Mouse (Mus musculus): ENCODE measurements around the gene Cfap65. TPM values are rescaled to one million over a fixed set of nuclear protein-coding genes. Genes with fewer than 3 reads are reported as not detected.

Cfap65 gene
- polyA plus RNA-seq, 1 experiment, result 2.6 TPM

DNA sequence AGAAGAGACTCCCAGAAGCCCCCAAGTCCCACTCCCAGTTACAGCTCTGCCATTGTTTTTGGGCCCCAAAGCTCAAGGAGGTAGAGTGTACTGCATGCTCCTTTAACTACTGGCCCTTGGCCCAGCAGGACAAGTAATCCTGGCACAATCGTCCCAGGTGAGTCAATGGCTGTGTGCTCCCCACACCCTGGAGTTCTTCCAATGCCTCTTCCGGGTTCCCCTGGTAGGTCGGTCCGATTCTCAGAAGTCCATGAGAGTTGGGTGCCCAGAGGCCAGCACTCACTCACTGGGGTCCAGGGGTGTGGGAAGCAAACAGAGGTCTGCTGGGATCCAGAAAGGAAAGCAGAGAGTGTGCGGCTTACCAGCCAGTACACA, 27.4 kb upstream of the Cfap65 start:
- Histone ChIP-seq H3K4me3 (replicated peaks; ENCODE audit: insufficient read depth, low read depth, low read length) (no peak overlapping the region), H3K27ac (ENCODE audit: insufficient read depth, low read length) (no peak overlapping the region), H3K27me3 (ENCODE audit: control insufficient read depth, insufficient read depth, low read length) (no peaks in the 10 kb centered on the region), H3K4me1 (ENCODE audit: control insufficient read depth, insufficient read depth, low read length) (no peaks in the 10 kb centered on the region)
- DNase-seq, result no peak
- 88% methylated on average over 5 of the region's 5 CpGs for WGBS
- TF ChIP-seq POLR2A (IDR thresholded peaks at IDR 0.05; ENCODE audit: borderline replicate concordance, insufficient read depth, low read length) (no peak), CTCF (IDR thresholded peaks at IDR 0.05; ENCODE audit: borderline replicate concordance, insufficient read depth, low read depth, low read length) (no peak)

DNA sequence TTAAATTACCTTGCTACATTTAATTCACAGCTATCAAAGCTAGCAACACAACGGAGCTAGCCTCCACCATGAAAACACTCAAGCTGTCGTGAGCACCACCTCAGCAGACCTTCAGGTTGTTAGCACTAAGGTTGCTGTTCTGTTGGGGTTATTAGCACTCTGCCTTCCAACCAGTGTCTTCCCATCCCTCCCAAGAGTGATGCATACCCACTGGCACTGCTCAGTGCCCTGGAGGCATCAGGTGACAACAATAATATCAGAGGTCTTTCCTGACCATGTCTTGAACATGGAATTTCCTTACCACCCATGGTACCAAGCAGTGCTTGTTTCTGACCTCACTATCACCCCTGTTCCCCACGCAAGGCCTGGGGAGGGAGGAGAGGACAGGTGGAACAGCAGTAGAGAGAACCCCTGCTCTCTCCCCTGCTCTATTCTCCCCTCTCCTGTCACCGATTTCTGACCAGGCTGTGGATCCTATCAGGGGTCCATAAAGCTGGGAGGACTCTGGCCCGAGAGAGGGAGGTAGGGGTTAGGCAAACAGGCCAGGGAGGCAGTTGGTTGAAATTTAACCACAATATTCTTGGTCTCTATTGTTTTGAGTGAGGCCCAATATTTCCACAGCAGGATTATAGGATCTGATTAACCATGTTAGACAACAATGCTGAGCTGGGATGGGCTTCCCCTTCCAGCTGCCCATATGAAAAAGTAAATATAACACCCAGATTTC, 26.9 kb upstream of the Cfap65 start:
- Histone ChIP-seq H3K4me3 (replicated peaks; ENCODE audit: insufficient read depth, low read depth, low read length) (no peak overlapping the region), H3K27ac (ENCODE audit: insufficient read depth, low read length) (no peak overlapping the region), H3K4me1 (ENCODE audit: control insufficient read depth, insufficient read depth, low read length) (no peaks in the 10 kb centered on the region), H3K27me3 (ENCODE audit: control insufficient read depth, insufficient read depth, low read length) (no peaks in the 10 kb centered on the region)
- WGBS, result 84% methylated on average over 5 of the region's 5 CpGs
- TF ChIP-seq CTCF (IDR thresholded peaks at IDR 0.05; ENCODE audit: borderline replicate concordance, insufficient read depth, low read depth, low read length) (no peak), POLR2A (IDR thresholded peaks at IDR 0.05; ENCODE audit: borderline replicate concordance, insufficient read depth, low read length) (no peak)
- no peak for DNase-seq

DNA sequence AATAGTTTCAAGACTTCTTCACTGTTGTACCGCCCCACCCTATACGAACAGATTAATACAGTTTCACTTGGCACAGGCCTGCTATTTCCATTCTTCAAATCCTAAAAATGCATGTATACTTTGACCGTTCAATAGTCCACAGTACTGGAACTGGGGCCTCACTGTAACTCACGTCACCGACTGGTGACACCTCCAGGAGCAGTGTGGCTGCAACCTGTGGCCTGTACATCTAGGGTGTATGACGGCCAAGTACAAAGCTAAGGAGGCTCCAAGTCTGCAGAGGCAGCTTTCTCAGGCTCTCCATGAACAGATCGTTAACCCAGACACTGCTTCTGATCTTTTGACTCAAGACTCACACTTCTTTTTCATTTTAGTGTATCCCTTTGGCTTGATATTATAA, 26.3 kb upstream of the Cfap65 start:
- TF ChIP-seq CTCF (IDR thresholded peaks at IDR 0.05; ENCODE audit: borderline replicate concordance, insufficient read depth, low read depth, low read length) (no peak), POLR2A (IDR thresholded peaks at IDR 0.05; ENCODE audit: borderline replicate concordance, insufficient read depth, low read length) (no peak)
- no peaks in the 10 kb centered on the region for H3K27me3 ChIP-seq (ENCODE audit: control insufficient read depth, insufficient read depth, low read length)
- no peak overlapping the region for H3K27ac ChIP-seq (ENCODE audit: insufficient read depth, low read length)
- no peak for DNase-seq
- no peaks in the 10 kb centered on the region for H3K4me1 ChIP-seq (ENCODE audit: control insufficient read depth, insufficient read depth, low read length)
- no peak overlapping the region for H3K4me3 ChIP-seq (replicated peaks; ENCODE audit: insufficient read depth, low read depth, low read length)
- 89% methylated on average over 7 of the region's 7 CpGs for WGBS

DNA sequence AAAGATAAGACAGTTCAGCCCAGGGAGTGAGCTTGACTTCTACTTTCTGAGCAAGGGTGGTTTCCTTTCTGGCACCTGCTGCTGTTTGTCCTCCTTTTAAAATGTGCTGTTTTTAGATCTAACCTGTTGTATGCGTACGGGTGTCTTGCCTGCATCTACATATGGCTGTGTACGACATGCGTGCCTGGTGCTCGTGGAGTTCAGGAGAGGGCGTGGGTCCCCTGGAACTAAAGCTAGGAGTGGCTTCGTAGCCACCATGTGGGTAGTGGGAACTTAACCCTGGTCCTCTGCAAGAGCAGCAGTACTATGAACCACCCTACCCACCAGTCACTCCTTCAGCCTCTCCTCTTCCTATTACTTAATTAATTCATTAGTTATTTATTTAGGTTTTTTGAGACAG, 24.7 kb upstream of the Cfap65 start:
- 85% methylated on average over 7 of the region's 7 CpGs for WGBS
- H3K4me1 ChIP-seq (ENCODE audit: control insufficient read depth, insufficient read depth, low read length), result no peaks in the 10 kb centered on the region
- H3K27ac ChIP-seq (ENCODE audit: insufficient read depth, low read length), result no peak overlapping the region
- no peaks in the 10 kb centered on the region for H3K27me3 ChIP-seq (ENCODE audit: control insufficient read depth, insufficient read depth, low read length)
- no peak for DNase-seq
- TF ChIP-seq CTCF (IDR thresholded peaks at IDR 0.05; ENCODE audit: borderline replicate concordance, insufficient read depth, low read depth, low read length) (no peak), POLR2A (IDR thresholded peaks at IDR 0.05; ENCODE audit: borderline replicate concordance, insufficient read depth, low read length) (no peak)
- no peak overlapping the region for H3K4me3 ChIP-seq (replicated peaks; ENCODE audit: insufficient read depth, low read depth, low read length)

DNA sequence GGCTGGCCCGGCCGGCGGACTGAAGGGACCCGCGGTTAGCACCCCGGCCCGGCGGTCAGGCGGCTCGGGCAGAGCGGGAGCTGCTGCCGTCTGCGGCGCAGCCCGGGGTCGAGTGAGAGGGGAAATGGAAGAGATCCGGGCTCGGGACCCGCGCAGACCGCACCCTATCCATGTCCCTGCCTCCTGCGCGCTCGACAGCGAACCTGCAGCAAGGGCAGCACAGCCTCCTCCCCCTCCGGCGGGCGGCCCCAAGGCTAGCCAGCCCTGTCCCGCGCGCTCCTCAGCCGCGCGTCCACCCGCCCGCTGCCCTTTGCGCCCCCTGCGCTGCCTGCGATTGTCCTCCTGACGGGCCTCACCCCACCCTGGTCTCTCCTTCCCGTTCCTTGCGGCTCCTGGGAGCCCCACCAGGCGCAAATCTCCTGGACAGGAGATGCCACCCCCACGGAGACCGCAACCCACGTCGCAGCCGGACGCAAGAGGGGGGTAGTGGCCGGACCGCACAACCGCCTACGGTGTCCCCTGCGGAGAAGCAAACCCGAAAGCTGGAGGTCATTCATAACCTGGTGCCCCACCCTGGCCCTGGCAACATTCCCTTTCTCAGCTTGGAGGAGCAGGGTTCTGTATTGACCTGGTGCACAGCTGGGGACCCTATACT, 16.3 kb upstream of the Cfap65 start, which contains the start of gene Ihh:
TSS of gene Ihh (minus strand) at position 117 of the 655 bp plus-strand sequence.
- H3K27ac ChIP-seq (ENCODE audit: insufficient read depth, low read length), result no peak within 1 kb of the TSS
- TF ChIP-seq CTCF (IDR thresholded peaks at IDR 0.05; ENCODE audit: borderline replicate concordance, insufficient read depth, low read depth, low read length) (no peak), POLR2A (IDR thresholded peaks at IDR 0.05; ENCODE audit: borderline replicate concordance, insufficient read depth, low read length) (no peak)
- H3K4me3 ChIP-seq (replicated peaks; ENCODE audit: insufficient read depth, low read depth, low read length), result no peak within 1 kb of the TSS
- peaks cover 5% of the 10 kb centered on the region for H3K4me1 ChIP-seq (ENCODE audit: control insufficient read depth, insufficient read depth, low read length)
- H3K27me3 ChIP-seq (ENCODE audit: control insufficient read depth, insufficient read depth, low read length), result peaks cover 11% of the 10 kb centered on the region; the same call in 1 of the 2 replicates
- 2% methylated on average over 54 of the region's 55 CpGs for WGBS
- DNase-seq, result no peak

DNA sequence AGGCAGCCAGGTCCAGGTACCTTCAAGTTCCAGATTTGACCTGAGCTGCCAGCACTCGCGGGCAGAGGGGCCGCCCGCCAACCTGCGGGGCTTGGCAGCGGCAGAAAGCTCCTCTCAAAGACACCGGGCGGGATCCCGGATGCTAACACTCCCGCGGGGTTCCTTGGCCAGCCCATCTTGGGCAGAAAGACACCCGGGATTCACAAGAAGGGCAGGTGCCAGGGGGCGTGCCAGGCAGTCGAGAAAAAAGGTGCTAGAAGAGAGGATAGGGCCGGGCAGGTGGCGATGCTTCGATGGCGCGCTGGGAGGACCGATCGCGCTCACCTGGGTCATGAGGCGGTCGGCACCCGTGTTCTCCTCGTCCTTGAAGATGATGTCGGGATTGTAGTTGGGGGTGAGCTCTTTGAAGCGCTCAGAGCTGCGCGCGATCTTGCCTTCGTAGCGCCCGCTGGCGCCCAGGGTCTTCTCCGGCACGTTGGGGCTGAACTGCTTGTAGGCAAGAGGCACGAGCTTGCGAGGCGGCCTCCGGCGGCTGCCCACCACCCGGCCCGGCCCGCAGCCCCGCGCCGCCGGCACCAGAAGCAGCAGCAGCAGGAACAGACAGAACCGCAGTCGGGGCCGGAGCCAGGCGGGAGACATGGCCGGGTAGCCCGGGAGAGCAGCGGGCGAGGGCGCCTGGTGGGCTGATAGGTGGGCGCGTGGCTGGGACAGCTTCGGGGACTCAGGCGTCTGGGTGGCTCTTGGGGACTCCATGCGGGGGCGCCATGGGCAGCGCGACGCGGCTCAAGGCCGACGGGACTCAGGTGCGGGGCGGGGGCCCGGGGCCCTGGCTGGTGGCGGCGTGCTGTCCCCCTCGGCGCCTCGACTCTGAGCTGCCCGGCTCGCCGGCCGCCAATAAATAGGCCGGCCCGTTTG, 15.4 kb upstream of the Cfap65 start:
- H3K27ac ChIP-seq (ENCODE audit: insufficient read depth, low read length), result no peak overlapping the region
- H3K4me1 ChIP-seq (ENCODE audit: control insufficient read depth, insufficient read depth, low read length), result peaks cover 5% of the 10 kb centered on the region
- 1% methylated on average over 80 of the region's 84 CpGs for WGBS
- DNase-seq, result no peak
- TF ChIP-seq POLR2A (IDR thresholded peaks at IDR 0.05; ENCODE audit: borderline replicate concordance, insufficient read depth, low read length) (no peak), CTCF (IDR thresholded peaks at IDR 0.05; ENCODE audit: borderline replicate concordance, insufficient read depth, low read depth, low read length) (no peak)
- peaks cover 11% of the 10 kb centered on the region; the same call in 1 of the 2 replicates for H3K27me3 ChIP-seq (ENCODE audit: control insufficient read depth, insufficient read depth, low read length)
- H3K4me3 ChIP-seq (replicated peaks; ENCODE audit: insufficient read depth, low read depth, low read length), result no peak overlapping the region

DNA sequence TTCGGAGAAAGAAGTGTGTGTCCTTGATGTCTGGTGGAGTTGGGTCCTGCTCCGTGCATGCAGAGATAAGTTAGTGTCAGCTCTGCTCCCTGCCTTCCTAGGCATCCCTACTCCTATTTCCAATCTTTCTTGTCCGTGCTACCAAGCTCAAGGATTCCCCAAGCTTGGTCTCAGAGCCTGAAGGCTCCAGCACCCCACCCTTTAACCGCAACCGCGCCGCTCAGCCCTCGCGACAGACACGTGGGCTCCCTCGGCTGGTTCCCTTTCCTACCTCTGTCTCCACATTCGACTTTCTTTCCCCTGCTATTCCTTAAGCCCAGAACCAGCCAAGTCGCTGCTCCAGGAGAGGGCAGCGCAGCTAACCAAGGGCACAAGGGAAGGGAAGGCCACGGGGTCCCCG, 14.7 kb upstream of the Cfap65 start:
- Histone ChIP-seq H3K4me1 (ENCODE audit: control insufficient read depth, insufficient read depth, low read length) (peaks cover 5% of the 10 kb centered on the region), H3K27ac (ENCODE audit: insufficient read depth, low read length) (no peak overlapping the region), H3K27me3 (ENCODE audit: control insufficient read depth, insufficient read depth, low read length) (peaks cover 11% of the 10 kb centered on the region; the same call in 1 of the 2 replicates), H3K4me3 (replicated peaks; ENCODE audit: insufficient read depth, low read depth, low read length) (peak overlapping the region; percentile 5)
- TF ChIP-seq POLR2A (IDR thresholded peaks at IDR 0.05; ENCODE audit: borderline replicate concordance, insufficient read depth, low read length) (no peak), CTCF (IDR thresholded peaks at IDR 0.05; ENCODE audit: borderline replicate concordance, insufficient read depth, low read depth, low read length) (no peak)
- WGBS, result 5% methylated on average over 16 of the region's 16 CpGs
- no peak for DNase-seq
